Mouse (Mus musculus): ENCODE data around the gene Prc1. TPM values are rescaled to one million over a fixed set of nuclear protein-coding genes. Genes with fewer than 3 reads are reported as not detected.
A peak's percentile ranks its signal among the peaks of the same experiment; 100 is the strongest.

Gene Prc1
- total and polyA plus RNA-seq, 3 experiments: 52.5 to 83.0 (median 75.6) TPM

DNA sequence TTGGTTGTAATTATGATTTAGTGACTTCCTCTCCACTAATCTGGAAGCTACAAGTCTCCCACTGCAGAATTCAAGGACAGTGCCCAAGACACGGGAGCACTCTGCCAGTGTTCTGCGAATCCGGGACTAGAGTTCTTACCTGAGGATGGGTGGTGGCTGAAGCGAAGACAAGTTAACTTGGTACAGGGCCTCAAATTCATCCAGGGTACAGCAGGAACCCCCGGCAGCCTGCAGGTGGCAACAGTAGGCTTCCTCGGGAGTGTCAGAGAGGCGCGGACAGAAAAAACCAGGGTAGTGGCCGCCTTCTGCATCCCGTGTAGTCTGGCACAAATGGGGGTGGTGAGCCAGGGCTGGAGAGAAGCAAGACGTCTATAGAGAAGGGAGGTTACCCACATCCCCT, 46.5 kb downstream of the Prc1 start, which contains the start of gene Unc45a:
Gene Unc45a, minus strand, starts transcription at position 213 of the 400 bp plus-strand sequence.
- Histone ChIP-seq H3K4me2 (ENCODE audit: insufficient read depth, low read depth, poor library complexity, severe bottlenecking) (peak within 1 kb of the TSS; percentile 88), H3K36me3 (replicated peaks in 1 of 2; ENCODE audit: control insufficient read depth in 1 of 2, insufficient read depth in 1 of 2, low read length in 1 of 2) (peaks cover 15 to 32% of the 10 kb centered on the region in 2 experiments), H3K9me3 (replicated peaks; ENCODE audit: low read length) (peaks cover 5% of the 10 kb centered on the region), H3K4me1 (ENCODE audit: control insufficient read depth in 1 of 2, insufficient read depth in 2 of 2) (peaks cover 16 to 45% of the 10 kb centered on the region in 2 experiments), H3K79me2 (replicated peaks; ENCODE audit: control insufficient read depth, extremely low read depth, insufficient read depth, poor library complexity, severe bottlenecking) (no peaks in the 10 kb centered on the region), H3K9ac (ENCODE audit: insufficient read depth, low read depth) (peak within 1 kb of the TSS; percentile 67), H3K27me3 (replicated peaks) (peaks cover 15% of the 10 kb centered on the region), H3K4me3 (replicated peaks in 1 of 3; ENCODE audit: low read depth in 2 of 3, low read length in 2 of 3, poor library complexity in 1 of 3) (peak within 1 kb of the TSS; percentile 63 to 87 (median 67)), H3K27ac (ENCODE audit: insufficient read depth, low read depth) (peak within 1 kb of the TSS; percentile 82)
- peak; percentile 76 for TF ChIP-seq ZNF384 (IDR thresholded peaks at IDR 0.05; ENCODE audit: low read depth, low read length)
- 0 out of 2 replicates have a peak, but pooled peaks have one; percentile 31 for TF ChIP-seq MAZ (IDR thresholded peaks at IDR 0.05; ENCODE audit: low read depth, low read length)
- TF ChIP-seq ZKSCAN1 (IDR thresholded peaks at IDR 0.05; ENCODE audit: borderline replicate concordance, low read depth, low read length): no peak
- TF ChIP-seq PAX5 (IDR thresholded peaks at IDR 0.05; ENCODE audit: low read length): no peak
- no peak for TF ChIP-seq POLR2AphosphoS2 (IDR thresholded peaks at IDR 0.05; ENCODE audit: low read depth, low read length)
- no peak for TF ChIP-seq MYC (IDR thresholded peaks at IDR 0.05; ENCODE audit: low read depth, low read length)
- TF ChIP-seq IRF4 (IDR thresholded peaks at IDR 0.05; ENCODE audit: low read depth, low read length): peak; percentile 51; the same call in 1 of the 2 replicates
- TF ChIP-seq MXI1 (IDR thresholded peaks at IDR 0.05; ENCODE audit: low read depth, low read length): no peak
- peak; percentile 83 for TF ChIP-seq SMC3 (IDR thresholded peaks at IDR 0.05; ENCODE audit: low read depth, low read length)
- no peak for TF ChIP-seq EP300 (IDR thresholded peaks at IDR 0.05; ENCODE audit: low read length)
- peak; percentile 18; the same call in 1 of the 2 replicates for TF ChIP-seq ZC3H11A (IDR thresholded peaks at IDR 0.05; ENCODE audit: low read depth, low read length)
- no peak for TF ChIP-seq CHD2 (IDR thresholded peaks at IDR 0.05; ENCODE audit: low read length)
- no peak for TF ChIP-seq MEF2A (IDR thresholded peaks at IDR 0.05; ENCODE audit: borderline replicate concordance, low read depth, low read length)
- TF ChIP-seq RAD21 (IDR thresholded peaks at IDR 0.05; ENCODE audit: low read depth, low read length): peak; percentile 78
- TF ChIP-seq POLR2A (IDR thresholded peaks at IDR 0.05; ENCODE audit: low read depth, low read length): no peak
- no peak for TF ChIP-seq MAFK (IDR thresholded peaks at IDR 0.05; ENCODE audit: insufficient replicate concordance, low read length)
- TF ChIP-seq NELFE (IDR thresholded peaks at IDR 0.05; ENCODE audit: low read depth, low read length): peak; percentile 40; the same call in 1 of the 2 replicates
- no peak for TF ChIP-seq JUND (conservative IDR thresholded peaks at IDR 0.05; ENCODE audit: low read depth, low read length)
- no peak for TF ChIP-seq USF1 (IDR thresholded peaks at IDR 0.05; ENCODE audit: low read depth, low read length)
- 0 out of 2 replicates have a peak, but pooled peaks have one; percentile 7 for TF ChIP-seq ELF1 (IDR thresholded peaks at IDR 0.05; ENCODE audit: low read depth, low read length)
- TF ChIP-seq HCFC1 (IDR thresholded peaks at IDR 0.05; ENCODE audit: low read depth, low read length): peak; percentile 44
- 0 out of 2 replicates have a peak, but pooled peaks have one; percentile 42 for TF ChIP-seq CHD1 (IDR thresholded peaks at IDR 0.05; ENCODE audit: low read depth, low read length)
- no peak for TF ChIP-seq ZMIZ1 (IDR thresholded peaks at IDR 0.05; ENCODE audit: low read depth, low read length)
- TF ChIP-seq RCOR1 (conservative IDR thresholded peaks at IDR 0.05; ENCODE audit: low read depth, low read length): no peak
- TF ChIP-seq USF2 (conservative IDR thresholded peaks at IDR 0.05; ENCODE audit: low read depth, low read length): no peak
- TF ChIP-seq CTCF (conservative IDR thresholded peaks at IDR 0.05 in 1 of 2, IDR thresholded peaks at IDR 0.05 in 1 of 2; ENCODE audit: low read depth in 2 of 2, low read length in 2 of 2): peak; percentile 12 to 92; a peak in 3 of 4 replicates
- TF ChIP-seq SIN3A (IDR thresholded peaks at IDR 0.05; ENCODE audit: low read length): peak; percentile 55
- peak; percentile 82 for DNase-seq (ENCODE audit: extremely low read depth)
- in situ Hi-C loops (cut with MboI; ENCODE audit: low pct_ligation_motif_present, low pct_unique_long_range_greater_than_20kb, low sequenced_read_pairs) (loop anchor here (5.0 kb wide), 1 partner anchor 37 kb away; no protein-coding TSS in a partner anchor), dilution Hi-C loops (cut with MboI; ENCODE audit: extremely low pct_ligation_motif_present, extremely low pct_unique_long_range_greater_than_20kb, low sequenced_read_pairs) (no loop called here)

All from CH12.LX (cell line).